In the genomic region with DNA sequence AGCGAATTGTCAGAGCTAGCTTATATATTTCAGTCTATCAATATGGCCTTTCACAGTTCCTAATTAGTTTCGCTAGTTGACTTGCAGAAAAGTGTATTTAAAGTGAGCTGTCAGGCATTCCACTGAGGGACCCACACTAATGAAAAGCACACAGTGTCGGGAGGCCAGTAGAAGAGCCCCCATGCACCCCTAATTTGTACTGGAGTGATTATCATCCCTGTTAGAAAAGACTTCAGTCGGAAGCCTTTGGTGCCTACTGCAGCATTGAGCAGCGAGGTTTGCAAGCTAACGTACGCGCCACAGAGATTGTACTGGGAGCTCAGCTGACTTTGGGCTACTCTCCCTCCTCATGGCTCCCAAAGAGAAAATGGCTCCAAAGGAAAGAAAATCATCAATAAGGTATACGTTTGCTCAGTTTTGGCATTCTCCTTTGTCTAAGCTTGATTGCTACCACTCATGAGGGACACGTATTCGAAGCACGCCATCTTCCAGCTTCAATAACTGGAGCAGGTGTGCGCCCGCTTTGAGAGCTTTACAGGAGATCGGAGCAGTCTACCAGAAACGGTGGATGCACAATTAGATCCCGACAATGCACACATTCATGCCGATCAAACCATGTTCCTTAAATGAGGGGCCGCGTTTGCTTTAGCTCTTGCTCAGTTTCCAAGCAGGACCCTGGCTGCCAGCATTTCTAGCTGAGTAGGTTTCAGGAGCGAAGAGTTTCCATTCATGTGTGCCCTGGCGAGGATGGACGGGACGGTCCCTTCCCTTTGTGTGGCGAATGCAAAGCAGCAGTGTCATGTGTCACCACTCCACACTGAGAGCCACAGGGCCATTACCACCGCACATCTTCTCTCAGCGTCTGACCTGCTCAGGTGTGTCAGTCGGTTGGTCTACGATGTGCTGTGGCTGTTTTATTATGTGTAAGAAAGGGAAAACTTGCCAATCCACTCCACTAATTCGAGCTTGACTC, we compare ENCODE assay signal across 18 mouse cellular contexts.
DNase-seq lines count a peak whose midpoint lies in the region; ATAC-seq lines count a peak whose summit lies in the region.
"Had no signal": no experiment of that assay in that cellular context is flagged by ENCODE, and none has a peak within 500 bp of the region (broad histone marks: within the 10 kb centered on the region; RNA-seq: fewer than 3 reads in every experiment).

No protein-coding gene starts in this region.

- DNase-seq in heart, adult 11 months: peak; percentile 88
- no peak for DNase-seq in heart, postnatal 36 days
- peak; percentile 57 for DNase-seq in Muller cell, postnatal 12 days (ENCODE audit: inconsistent ontology term)
- DNase-seq in forebrain, embryonic 14.5 days (ENCODE audit: low spot score): peak; percentile 81
- DNase-seq in B cell, adult 2 months: no peak
- DNase-seq in midbrain, embryonic 11.5 days (ENCODE audit: low spot score, missing footprints): no peak
- DNase-seq: adrenal gland, postnatal 36 days; heart, postnatal 10 days; kidney, adult 11 months; lung, adult 18-20 months; lung, postnatal 14 days; spleen, adult 18-20 months had no signal

- ATAC-seq in megakaryocyte, adult 5-6 weeks (ENCODE audit: poor library complexity, severe bottlenecking): no peak
- ATAC-seq in forebrain, embryonic 14.5 days: peak; percentile 49
- ATAC-seq in midbrain, embryonic 11.5 days (ENCODE audit: low FRiP score): no peak

- peak overlapping the region; percentile 29 for H3K9ac ChIP-seq in forebrain, embryonic 14.5 days (ENCODE audit: low read length)
- H3K9ac ChIP-seq in midbrain, embryonic 11.5 days (ENCODE audit: low read length): no peak overlapping the region
- H3K9ac ChIP-seq: stomach, embryonic 15.5 days had no signal

- H3K36me3 ChIP-seq in megakaryocyte, embryonic 14.5 days (replicated peaks; ENCODE audit: low read length): no peaks in the 10 kb centered on the region
- no peaks in the 10 kb centered on the region for H3K36me3 ChIP-seq in forebrain, embryonic 14.5 days (ENCODE audit: control insufficient read depth, insufficient read depth, low read length)
- no peaks in the 10 kb centered on the region for H3K36me3 ChIP-seq in midbrain, embryonic 11.5 days (ENCODE audit: control insufficient read depth, insufficient read depth, low read length)
- H3K36me3 ChIP-seq: stomach, embryonic 15.5 days had no signal

- no peaks in the 10 kb centered on the region for H3K9me3 ChIP-seq in megakaryocyte, embryonic 14.5 days
- no peaks in the 10 kb centered on the region for H3K9me3 ChIP-seq in forebrain, embryonic 14.5 days (replicated peaks; ENCODE audit: control insufficient read depth, low read length)
- no peaks in the 10 kb centered on the region for H3K9me3 ChIP-seq in midbrain, embryonic 11.5 days (ENCODE audit: control insufficient read depth, low read length)
- H3K9me3 ChIP-seq: stomach, embryonic 15.5 days had no signal

- H3K27me3 ChIP-seq in megakaryocyte, embryonic 14.5 days (replicated peaks): peaks cover 13% of the 10 kb centered on the region
- H3K27me3 ChIP-seq in forebrain, embryonic 14.5 days (replicated peaks; ENCODE audit: control insufficient read depth, insufficient read depth, low read length): no peaks in the 10 kb centered on the region
- no peaks in the 10 kb centered on the region for H3K27me3 ChIP-seq in midbrain, embryonic 11.5 days (ENCODE audit: control insufficient read depth, insufficient read depth, low read length)
- H3K27me3 ChIP-seq: stomach, embryonic 15.5 days had no signal

- peak overlapping the region; percentile 42 for H3K4me2 ChIP-seq in forebrain, embryonic 14.5 days (ENCODE audit: low read length)
- no peak overlapping the region for H3K4me2 ChIP-seq in midbrain, embryonic 11.5 days
- H3K4me2 ChIP-seq: heart, embryonic 11.5 days; liver, embryonic 11.5 days; stomach, embryonic 15.5 days had no signal

- peak overlapping the region; percentile 47 for H3K4me3 ChIP-seq in megakaryocyte, embryonic 14.5 days (replicated peaks)
- no peak overlapping the region; the same call in 1 of the 2 replicates for H3K4me3 ChIP-seq in forebrain, embryonic 14.5 days (ENCODE audit: low read depth, low read length)
- no peak overlapping the region for H3K4me3 ChIP-seq in midbrain, embryonic 11.5 days (ENCODE audit: low read depth, low read length)
- H3K4me3 ChIP-seq: erythroblast, embryonic 14.5 days; stomach, embryonic 15.5 days had no signal

- WGBS in forebrain, embryonic 14.5 days: 25% methylated on average over 30 of the region's 30 CpGs
- WGBS in midbrain, embryonic 11.5 days: 88% methylated on average over 30 of the region's 30 CpGs

- peak overlapping the region; percentile 72 for H3K27ac ChIP-seq in forebrain, embryonic 14.5 days (ENCODE audit: low read depth, low read length)
- no peak overlapping the region for H3K27ac ChIP-seq in midbrain, embryonic 11.5 days (ENCODE audit: low read depth, low read length)

- intact Hi-C loops in heart, postnatal 36 days (cut with DNase I): no loop called here

- H3K4me1 ChIP-seq in megakaryocyte, embryonic 14.5 days: no peaks in the 10 kb centered on the region
- H3K4me1 ChIP-seq in forebrain, embryonic 14.5 days (ENCODE audit: control insufficient read depth, insufficient read depth, low read length): peaks cover 41% of the 10 kb centered on the region
- no peaks in the 10 kb centered on the region; the same call in 1 of the 2 replicates for H3K4me1 ChIP-seq in midbrain, embryonic 11.5 days (ENCODE audit: control insufficient read depth, insufficient read depth, low read length)
- H3K4me1 ChIP-seq: stomach, embryonic 15.5 days had no signal

Comparison
In these comparisons a context has a peak if more than half of its experiments do, and no peak if none do; other contexts are left out.
1. DNase-seq: peak in heart, adult 11 months (single experiment), Muller cell, postnatal 12 days (single experiment) and forebrain, embryonic 14.5 days (single experiment); none in heart, postnatal 36 days (0 of 2), B cell, adult 2 months (0 of 2) and midbrain, embryonic 11.5 days (single experiment).